ENCODE assay signal across 8 mouse cellular contexts in the genomic region with DNA sequence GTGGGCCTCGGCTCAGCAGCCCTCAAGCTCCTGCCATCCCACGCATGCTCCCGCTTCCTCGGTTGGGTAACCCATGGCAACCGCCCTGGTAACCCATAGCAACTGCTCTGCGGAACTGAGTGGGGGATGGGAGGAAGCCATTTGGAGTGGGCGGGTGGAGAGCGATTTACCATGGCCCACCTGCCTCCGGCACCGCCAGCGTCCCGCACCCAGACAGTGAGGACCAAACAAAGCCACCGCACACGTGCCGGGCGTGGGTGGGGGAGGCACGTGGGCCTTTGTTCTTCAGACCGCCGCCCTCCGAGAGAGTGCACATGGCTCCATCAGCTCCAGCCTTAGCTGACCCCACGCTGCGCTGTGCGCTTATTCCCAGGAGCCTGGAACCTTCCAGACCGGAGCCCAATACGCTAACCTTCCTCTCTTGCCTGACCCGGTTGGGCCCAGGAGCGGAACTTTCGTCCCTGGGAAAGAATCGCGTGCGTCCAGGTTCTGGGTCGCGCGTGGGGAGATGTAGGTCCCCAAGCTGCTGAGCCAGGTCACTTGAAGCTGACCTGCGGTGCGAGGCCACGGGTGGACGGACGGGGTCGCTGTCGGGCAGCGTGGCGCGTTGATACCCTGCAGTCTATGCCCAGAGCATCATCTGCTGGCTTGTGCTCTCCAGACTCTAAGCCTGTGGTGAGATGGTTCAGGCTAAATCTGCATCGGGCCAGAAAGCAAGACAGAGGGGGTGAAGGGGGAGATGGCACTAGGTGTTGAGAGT.
DNase-seq lines count a peak whose midpoint lies in the region; ATAC-seq and TF ChIP-seq lines count a peak whose summit lies in the region.

No protein-coding gene starts in this region.

- H3K27ac ChIP-seq in embryonic facial prominence, embryonic 13.5 days: peak overlapping the region; percentile 44
- H3K27ac ChIP-seq in kidney, adult 2 months (ENCODE audit: insufficient read depth, low read depth, low read length): no peak overlapping the region
- peak overlapping the region; percentile 68; the same call in 1 of the 2 replicates for H3K27ac ChIP-seq in limb, embryonic 11.5 days (replicated peaks; ENCODE audit: low read depth, low read length)
- peak overlapping the region; percentile 99 for H3K27ac ChIP-seq in midbrain, embryonic 13.5 days
- H3K27ac ChIP-seq in small intestine, adult 2 months (ENCODE audit: insufficient read depth, low read depth, low read length): no peak overlapping the region

- peak overlapping the region; percentile 59 for H3K4me3 ChIP-seq in embryonic facial prominence, embryonic 13.5 days
- H3K4me3 ChIP-seq in kidney, adult 2 months (ENCODE audit: insufficient read depth, low read depth, low read length): 0 out of 2 replicates have a peak overlapping the region, but pooled peaks have one; percentile 1
- H3K4me3 ChIP-seq in limb, embryonic 11.5 days (ENCODE audit: low read depth, low read length): peak overlapping the region; percentile 54
- peak overlapping the region; percentile 35 for H3K4me3 ChIP-seq in midbrain, embryonic 13.5 days (replicated peaks)
- H3K4me3 ChIP-seq in small intestine, adult 2 months (ENCODE audit: low read depth, low read length): peak overlapping the region; percentile 31

- WGBS in embryonic facial prominence, embryonic 13.5 days: 2% methylated on average over 45 of the region's 45 CpGs
- WGBS in kidney, adult 2 months: 11% methylated on average over 45 of the region's 45 CpGs
- 2% methylated on average over 45 of the region's 45 CpGs for WGBS in limb, embryonic 11.5 days
- WGBS in midbrain, embryonic 13.5 days: under 1% methylated on average over 45 of the region's 45 CpGs
- 63% methylated on average over 45 of the region's 45 CpGs for WGBS in small intestine, adult 2 months

- peaks cover 11% of the 10 kb centered on the region for H3K4me1 ChIP-seq in embryonic facial prominence, embryonic 13.5 days
- no peaks in the 10 kb centered on the region for H3K4me1 ChIP-seq in kidney, adult 2 months (ENCODE audit: control insufficient read depth, insufficient read depth, low read length)
- peaks cover 15% of the 10 kb centered on the region for H3K4me1 ChIP-seq in limb, embryonic 11.5 days (ENCODE audit: control insufficient read depth, insufficient read depth, low read length)
- peaks cover 60% of the 10 kb centered on the region for H3K4me1 ChIP-seq in midbrain, embryonic 13.5 days (replicated peaks)
- H3K4me1 ChIP-seq in small intestine, adult 2 months (ENCODE audit: control insufficient read depth, insufficient read depth, insufficient read length, low read length): peaks cover 11% of the 10 kb centered on the region; the same call in 1 of the 2 replicates

- peak; percentile 72 for ATAC-seq in embryonic facial prominence, embryonic 13.5 days (ENCODE audit: insufficient number of reproducible peaks, insufficient read depth, low FRiP score, low TSS enrichment, low read depth)
- peak; percentile 91 for ATAC-seq in limb, embryonic 11.5 days (ENCODE audit: insufficient number of reproducible peaks, low FRiP score, low TSS enrichment, low read depth)
- ATAC-seq in midbrain, embryonic 13.5 days: peak; percentile 98

- peak; percentile 81 for TF ChIP-seq CTCF in kidney, adult 2 months (conservative IDR thresholded peaks at IDR 0.05; ENCODE audit: insufficient read depth, insufficient read length, low read depth, low read length)
- peak; percentile 42; the same call in 1 of the 2 replicates for TF ChIP-seq CTCF in small intestine, adult 2 months (IDR thresholded peaks at IDR 0.05; ENCODE audit: extremely low read depth, insufficient read length, insufficient replicate concordance, low read depth, low read length)

- H3K27me3 ChIP-seq in embryonic facial prominence, embryonic 13.5 days: no peaks in the 10 kb centered on the region
- no peaks in the 10 kb centered on the region for H3K27me3 ChIP-seq in kidney, adult 2 months (replicated peaks; ENCODE audit: control insufficient read depth, insufficient read depth, low read length)
- no peaks in the 10 kb centered on the region for H3K27me3 ChIP-seq in limb, embryonic 11.5 days (ENCODE audit: control insufficient read depth, insufficient read depth, low read length)
- no peaks in the 10 kb centered on the region for H3K27me3 ChIP-seq in midbrain, embryonic 13.5 days
- no peaks in the 10 kb centered on the region for H3K27me3 ChIP-seq in small intestine, adult 2 months (ENCODE audit: control insufficient read depth, insufficient read depth, low read length)

- no peaks in the 10 kb centered on the region for H3K36me3 ChIP-seq in embryonic facial prominence, embryonic 13.5 days
- H3K36me3 ChIP-seq in kidney, adult 2 months (ENCODE audit: control insufficient read depth, insufficient read depth, low read length): no peaks in the 10 kb centered on the region
- no peaks in the 10 kb centered on the region for H3K36me3 ChIP-seq in limb, embryonic 11.5 days (ENCODE audit: control insufficient read depth, insufficient read depth, low read length)
- no peaks in the 10 kb centered on the region for H3K36me3 ChIP-seq in midbrain, embryonic 13.5 days
- H3K36me3 ChIP-seq in small intestine, adult 2 months (ENCODE audit: control insufficient read depth, insufficient read depth, low read length): peaks cover 2% of the 10 kb centered on the region; the same call in 1 of the 2 replicates

- TF ChIP-seq POLR2A in kidney, adult 2 months (IDR thresholded peaks at IDR 0.05; ENCODE audit: low read depth, low read length): no peak
- no peak for TF ChIP-seq POLR2A in small intestine, adult 2 months (IDR thresholded peaks at IDR 0.05; ENCODE audit: low read depth, low read length)

- H3K9me3 ChIP-seq in embryonic facial prominence, embryonic 13.5 days: no peaks in the 10 kb centered on the region
- H3K9me3 ChIP-seq in limb, embryonic 11.5 days (ENCODE audit: control insufficient read depth, low read length): no peaks in the 10 kb centered on the region
- no peaks in the 10 kb centered on the region for H3K9me3 ChIP-seq in midbrain, embryonic 13.5 days

- peak; percentile 86 to 90 for DNase-seq in adrenal gland, postnatal 36 days
- peak; percentile 58 for DNase-seq in heart, adult 8-10 months (ENCODE audit: low spot score)
- DNase-seq in kidney, adult 2 months: peak; percentile 76
- DNase-seq in limb, embryonic 11.5 days (ENCODE audit: low spot score): peak; percentile 95
- no peak for DNase-seq in adipocyte (ENCODE audit: low spot score)

- H3K9ac ChIP-seq in embryonic facial prominence, embryonic 13.5 days: peak overlapping the region; percentile 74
- peak overlapping the region; percentile 68 for H3K9ac ChIP-seq in limb, embryonic 11.5 days (ENCODE audit: low read length)
- H3K9ac ChIP-seq in midbrain, embryonic 13.5 days (replicated peaks): peak overlapping the region; percentile 75

- peak overlapping the region; percentile 94 for H3K4me2 ChIP-seq in embryonic facial prominence, embryonic 13.5 days
- H3K4me2 ChIP-seq in limb, embryonic 11.5 days (ENCODE audit: low read depth, severe bottlenecking): peak overlapping the region; percentile 81
- peak overlapping the region; percentile 68 for H3K4me2 ChIP-seq in midbrain, embryonic 13.5 days (replicated peaks)

Comparison
In these comparisons a context has a peak if more than half of its experiments do, and no peak if none do; other contexts are left out.
1. H3K27ac ChIP-seq: peak in embryonic facial prominence, embryonic 13.5 days (single experiment), limb, embryonic 11.5 days (single experiment) and midbrain, embryonic 13.5 days (single experiment); none in kidney, adult 2 months (single experiment) and small intestine, adult 2 months (single experiment).
2. H3K4me3 ChIP-seq: peak in every context shown above with its lines; median percentile 59 in embryonic facial prominence, embryonic 13.5 days; 54 in limb, embryonic 11.5 days; 35 in midbrain, embryonic 13.5 days; 31 in small intestine, adult 2 months; 1 in kidney, adult 2 months.
3. Peak in every context shown above with its lines, with median percentiles within 50 percentile points of each other: ATAC-seq, H3K4me2 ChIP-seq and H3K9ac ChIP-seq.